Mouse (Mus musculus): Measurements from ENCODE around the gene S100a13.

S100a13 gene

GRCm38 (mm10) chr3:90508287-90508949, 5.8 kb upstream of the S100a13 start:
- no peak for DNase-seq (ENCODE audit: low spot score in 2 of 2)

DNA sequence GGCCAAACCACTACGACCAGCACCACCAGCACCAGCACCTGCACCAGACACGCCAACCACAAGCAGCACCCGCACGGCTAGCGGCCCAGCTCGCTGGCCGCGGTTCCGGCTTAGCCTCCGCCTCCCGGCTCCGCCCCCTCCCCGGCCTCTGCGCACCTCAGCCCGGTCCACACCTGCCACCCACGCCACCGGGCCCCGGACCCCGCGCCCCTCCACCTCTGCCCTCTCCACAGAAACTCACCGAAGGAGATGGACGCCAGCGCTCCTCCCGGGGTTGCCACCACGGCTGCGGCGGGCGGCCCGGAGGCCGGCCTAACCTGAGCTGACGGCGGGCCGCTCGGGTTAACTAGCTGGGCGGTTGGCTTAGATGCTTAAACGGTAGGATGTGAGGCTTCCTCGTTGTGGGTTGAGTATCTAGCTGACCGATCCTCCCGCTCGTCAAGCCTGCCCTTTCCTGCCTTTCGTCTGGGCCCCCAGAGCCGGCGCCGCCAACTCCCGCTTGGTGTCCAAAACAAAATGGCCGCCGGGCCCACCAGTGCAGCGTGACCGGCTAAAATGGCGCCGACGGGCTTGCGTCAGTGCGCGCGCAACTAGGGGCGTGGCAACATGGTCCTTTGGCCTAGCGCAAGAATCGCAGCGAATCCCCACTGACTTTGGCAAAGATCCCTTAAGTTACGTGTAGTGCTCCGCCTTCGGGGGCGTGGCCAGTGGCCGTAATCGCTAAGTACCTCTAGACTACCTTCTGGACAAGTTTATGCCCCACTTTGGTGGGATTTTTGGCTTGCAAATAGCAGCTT, 5.1 kb upstream of the S100a13 start, which contains the start of gene Chtop:
Gene Chtop (minus strand): TSS at position 549 of the 797 bp plus-strand sequence.
- peak; percentile 95 to 99 for DNase-seq (ENCODE audit: low spot score in 2 of 2)

- DNase-seq (ENCODE audit: low spot score in 2 of 2) = no peak
These were observed 4.5 kb upstream of the S100a13 start for GRCm38 (mm10) chr3:90509747-90510123.

- DNase-seq (ENCODE audit: low spot score in 2 of 2) = no peak
These were observed 2.0 kb upstream of the S100a13 start for GRCm38 (mm10) chr3:90512276-90512675.

- DNase-seq (ENCODE audit: low spot score in 2 of 2) = no peak
These were observed 1.1 kb upstream of the S100a13 start for GRCm38 (mm10) chr3:90512948-90513642.

GRCm38 (mm10) chr3:90514691-90515090, 456 bp downstream of the S100a13 start:
- no peak for DNase-seq (ENCODE audit: low spot score in 2 of 2)

DNA sequence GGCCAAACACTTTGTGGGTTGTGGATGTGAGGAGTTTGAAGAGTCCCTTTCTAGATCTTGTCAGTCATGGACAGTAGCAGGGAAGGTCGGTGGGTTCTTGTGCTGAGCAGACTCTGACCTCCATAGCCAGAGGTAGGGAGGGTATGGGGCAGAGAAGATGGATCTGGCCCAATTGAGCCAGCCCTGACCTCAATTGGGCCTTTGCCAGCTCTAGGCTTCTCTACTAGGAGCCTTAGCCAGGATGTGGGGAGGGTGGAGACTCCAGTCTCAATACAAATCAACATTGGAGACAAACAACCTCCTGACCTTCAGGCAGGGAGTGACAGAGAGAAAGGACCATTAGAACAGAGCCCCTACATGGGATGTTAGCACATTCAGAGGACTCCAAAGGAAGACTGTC, 1.0 kb downstream of the S100a13 start:
- DNase-seq (ENCODE audit: low spot score in 2 of 2) = no peak

DNA sequence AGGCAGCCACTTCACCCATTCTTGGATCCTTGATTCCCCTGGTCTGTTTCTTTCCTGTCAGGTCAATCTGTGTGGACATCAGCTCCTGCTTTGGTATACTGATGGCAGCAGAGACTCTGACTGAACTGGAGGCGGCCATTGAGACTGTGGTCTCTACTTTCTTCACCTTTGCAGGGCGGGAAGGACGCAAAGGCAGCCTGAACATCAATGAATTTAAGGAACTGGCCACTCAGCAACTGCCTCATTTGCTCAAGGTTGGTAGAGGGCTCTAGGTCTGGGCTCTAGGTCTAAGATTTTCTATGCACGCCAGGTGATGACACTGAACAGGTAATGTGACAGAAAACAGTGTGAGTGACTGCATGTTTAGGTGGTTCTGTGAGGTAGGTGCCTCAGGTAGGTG, 1.6 kb downstream of the S100a13 start:
- DNase-seq (ENCODE audit: low spot score in 2 of 2) = no peak

DNA sequence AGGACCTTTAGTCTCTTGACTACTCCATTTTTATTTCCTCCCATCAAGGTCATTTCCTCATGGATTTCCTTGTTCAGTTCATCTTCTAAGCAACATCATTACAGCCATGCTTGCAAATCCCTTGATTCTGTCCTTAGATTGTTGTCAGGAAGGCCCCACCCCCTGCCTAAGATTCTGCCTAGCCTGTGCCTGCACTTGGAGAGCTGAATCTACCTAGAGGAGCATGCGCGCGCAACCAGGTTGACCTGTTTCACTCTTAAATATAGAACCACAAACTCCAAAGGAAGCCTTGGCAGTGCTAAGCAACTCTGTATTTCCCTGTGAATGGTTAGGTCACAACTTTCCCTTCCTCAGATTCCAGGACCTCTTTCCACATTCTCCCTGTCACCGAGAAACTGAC, 3.5 kb downstream of the S100a13 start:
- no peak for DNase-seq (ENCODE audit: low spot score in 2 of 2)

DNA sequence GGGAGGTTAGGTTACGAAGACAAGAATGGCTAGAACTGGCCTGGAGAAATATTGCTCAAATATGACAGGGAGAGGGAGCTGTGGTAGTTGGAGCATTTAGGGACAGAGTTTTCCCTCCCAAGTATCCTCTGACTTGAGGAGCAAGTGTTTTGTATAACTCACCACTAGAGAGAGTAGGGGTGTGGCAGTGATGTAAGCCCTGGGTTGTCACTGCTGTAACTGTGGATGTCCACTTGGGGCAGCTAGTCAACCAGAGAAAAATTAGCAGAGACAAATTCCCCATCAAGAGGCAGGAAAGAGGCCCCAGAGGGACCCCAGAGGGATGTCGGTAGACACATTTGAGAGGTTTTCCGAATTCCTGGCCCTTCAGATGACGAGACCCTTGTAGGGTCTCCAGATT, 11.2 kb downstream of the S100a13 start:
- DNase-seq (ENCODE audit: low spot score in 2 of 2) = peak in 1 of 2 experiments; percentile 65

DNA sequence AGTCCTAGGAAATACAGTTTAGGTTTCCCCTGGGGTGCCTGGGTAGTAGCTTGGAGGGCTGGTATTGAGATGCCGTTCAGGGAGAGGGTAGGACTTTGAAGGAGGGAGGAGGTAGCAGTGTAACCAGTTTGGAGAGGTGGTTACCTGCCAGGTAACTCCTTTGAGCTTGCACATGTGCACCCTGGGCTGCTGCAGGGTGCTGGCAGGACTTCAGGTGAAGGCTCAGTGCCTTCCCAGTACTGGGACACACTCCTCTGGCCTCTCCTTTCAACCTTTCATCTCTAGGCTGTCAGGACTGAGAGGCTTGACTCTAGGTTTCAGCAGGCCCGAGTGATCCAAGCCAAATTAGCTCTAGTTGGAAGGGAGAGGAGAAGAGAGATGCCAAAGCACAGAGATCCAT, 11.8 kb downstream of the S100a13 start:
- DNase-seq (ENCODE audit: low spot score in 2 of 2) = no peak

DNA sequence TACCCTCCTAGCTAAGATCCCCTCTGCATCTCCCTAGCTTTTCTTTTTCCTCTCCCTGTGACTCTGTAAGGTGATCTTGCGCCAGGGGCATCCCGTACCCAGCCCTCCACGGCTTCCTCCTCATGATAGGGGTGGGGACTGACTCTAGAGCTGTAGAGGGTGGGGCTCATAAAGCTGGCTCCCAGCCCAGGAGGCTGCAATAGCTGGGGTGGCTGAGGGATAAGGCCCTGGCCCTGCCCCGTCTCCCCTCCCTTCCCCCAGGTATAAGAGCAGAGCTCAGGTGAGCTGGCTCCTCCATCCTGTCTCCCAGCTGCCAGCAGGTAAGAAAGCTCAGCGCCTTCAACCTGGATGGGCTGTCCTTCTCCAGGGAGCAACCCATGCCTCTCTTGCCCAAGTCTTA, 12.3 kb downstream of the S100a13 start, which contains the start of gene S100a14:
Gene S100a14 (plus strand): TSS at position 277 of the 400 bp plus-strand sequence.
- no peak for DNase-seq (ENCODE audit: low spot score in 2 of 2)

GRCm38 (mm10) chr3:90527291-90527873, 13.1 kb downstream of the S100a13 start:
- no peak for DNase-seq (ENCODE audit: low spot score in 2 of 2)

GRCm38 (mm10) chr3:90531713-90532112, 17.5 kb downstream of the S100a13 start:
- DNase-seq (ENCODE audit: low spot score in 2 of 2) = no peak

- DNase-seq (ENCODE audit: low spot score in 2 of 2) = no peak
These were observed 21.2 kb downstream of the S100a13 start for GRCm38 (mm10) chr3:90535446-90535845.

GRCm38 (mm10) chr3:90537141-90537904, 23.1 kb downstream of the S100a13 start, which contains the start of gene S100a16:
Gene S100a16 (plus strand): TSS chr3:90537254.
- DNase-seq (ENCODE audit: low spot score in 2 of 2) = no peak

DNA sequence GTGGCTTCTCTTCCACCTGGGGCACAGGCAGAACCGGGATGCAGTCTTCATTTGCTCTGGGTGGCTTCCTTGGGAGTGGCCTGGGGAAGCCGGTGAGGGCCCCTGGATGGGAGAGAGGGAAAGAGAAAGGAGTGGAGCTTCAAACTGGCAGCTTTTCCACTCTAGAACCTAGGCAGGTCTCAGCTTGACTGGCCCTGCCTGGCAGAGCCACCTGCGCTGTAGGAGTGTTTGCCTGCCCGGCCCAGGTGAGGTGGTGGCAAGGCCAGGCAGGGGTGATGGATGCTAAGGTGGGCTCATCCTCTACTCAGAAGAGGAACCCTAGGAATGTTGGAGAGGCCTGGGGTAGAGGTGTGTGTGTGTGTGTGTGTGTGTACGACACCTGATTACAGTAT, 23.7 kb downstream of the S100a13 start:
- DNase-seq (ENCODE audit: low spot score in 2 of 2) = no peak

DNA sequence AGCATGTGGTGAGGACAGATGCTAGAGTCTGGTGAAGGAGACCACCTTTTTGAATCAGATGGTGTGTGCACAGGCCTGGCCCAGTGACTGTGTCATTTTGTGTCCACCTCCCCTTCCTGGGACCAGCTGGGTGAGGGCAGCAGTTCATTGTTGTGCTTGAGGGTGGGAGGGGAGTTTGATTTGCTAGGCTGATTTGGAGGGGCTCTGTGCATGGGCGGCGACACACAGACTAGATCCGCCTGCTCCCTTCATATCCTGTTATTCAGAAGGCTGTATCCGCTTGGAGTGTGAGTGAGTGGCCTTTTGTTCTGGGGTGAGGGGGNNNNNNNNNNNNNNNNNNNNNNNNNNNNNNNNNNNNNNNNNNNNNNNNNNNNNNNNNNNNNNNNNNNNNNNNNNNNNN, 26.7 kb downstream of the S100a13 start:
- peak; percentile 22 to 47 for DNase-seq (ENCODE audit: low spot score in 2 of 2)

DNA sequence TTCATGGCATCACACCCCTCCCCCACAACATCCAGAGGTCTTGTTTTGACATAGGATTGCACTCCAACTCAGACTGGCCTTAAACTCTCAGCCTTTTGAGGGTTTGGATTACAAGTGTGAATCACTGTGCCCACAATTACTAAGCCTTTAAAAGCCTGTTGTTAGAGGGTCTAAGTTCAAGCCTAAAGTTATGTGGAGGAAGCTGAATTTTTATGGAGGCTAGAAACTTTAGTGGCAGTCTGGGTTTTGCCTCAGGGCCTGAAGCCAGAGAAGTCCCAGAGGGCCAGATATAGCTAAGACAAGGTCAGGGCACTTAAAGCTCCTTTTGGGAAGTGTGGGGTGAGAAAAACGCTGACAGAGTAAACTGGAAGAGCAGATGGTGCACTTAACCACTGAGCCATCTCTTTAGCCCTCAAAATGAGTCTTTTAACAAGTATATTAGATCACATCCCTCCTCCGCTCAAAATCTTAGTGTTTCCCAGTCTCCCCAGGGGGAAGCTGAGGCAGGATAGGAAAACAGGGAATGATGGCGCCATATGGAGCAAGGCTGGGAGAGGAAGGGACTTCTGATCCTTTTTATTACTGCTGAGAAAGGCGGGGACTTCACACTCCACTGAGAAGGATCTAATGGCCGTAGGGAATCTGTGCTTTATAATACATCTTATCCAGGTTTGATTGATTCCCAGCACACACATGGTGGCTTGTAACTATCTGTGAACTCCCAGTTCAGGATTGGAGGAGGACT, 35.6 kb downstream of the S100a13 start:
- no peak for DNase-seq (ENCODE audit: low spot score in 2 of 2)

- DNase-seq (ENCODE audit: low spot score in 2 of 2) = no peak
These were observed 36.2 kb downstream of the S100a13 start for GRCm38 (mm10) chr3:90550421-90550790.

DNA sequence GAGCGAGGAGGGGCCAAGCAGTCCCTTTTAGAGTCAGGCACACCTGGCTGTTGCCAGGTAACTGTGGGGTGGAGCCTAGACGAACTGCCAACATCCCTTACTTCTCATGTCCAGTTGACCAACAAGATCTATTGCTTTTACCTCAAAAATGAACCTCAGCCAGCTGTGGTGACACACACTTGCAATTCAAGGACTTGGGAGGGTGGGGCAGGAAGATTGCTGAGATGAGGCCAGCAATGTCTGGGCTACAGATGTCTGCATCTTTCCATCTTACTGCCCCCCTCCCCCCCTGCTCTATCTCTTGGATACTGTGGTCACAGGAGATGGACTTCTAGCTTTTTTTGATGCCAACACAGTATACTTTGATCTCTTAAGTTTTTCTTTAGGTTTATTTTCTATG, 38.0 kb downstream of the S100a13 start:
- no peak for DNase-seq (ENCODE audit: low spot score in 2 of 2)
